Mouse (Mus musculus) c-Kit-positive CD71-positive TER-119-negative erythroid progenitor cells, embryonic 14.5 days (primary cell): ENCODE measurements around the gene Gm9117.
"Not testable (repeated sequence)": the region's sequence is repeated elsewhere in the genome, so short reads cannot be mapped to it uniquely, and the experiment has no call there.

ENCODE experiments used
- DNase-seq: peaks from one replicate; pipeline ENCODE4 v3.0.0-alpha.2; 2013; ENCODE audit warnings: low read depth

Gm9117 gene

GRCm38 (mm10) chr3:93943443-93943842 is at the start of gene Gm9117:
Gm9117 (minus strand) TSS chr3:93943543.
- DNase-seq = not testable (repeated sequence)

- DNase-seq = not testable (repeated sequence)
These were observed 25.6 kb upstream of the Gm9117 start for GRCm38 (mm10) chr3:93968938-93969337.

GRCm38 (mm10) chr3:93961214-93961613 is 17.9 kb upstream of the Gm9117 start, which contains the start of gene Tdpoz5:
Tdpoz5 (minus strand) TSS chr3:93961314.
- DNase-seq = not testable (repeated sequence)

GRCm38 (mm10) chr3:93938386-93938785 is 5.0 kb downstream of the Gm9117 start:
- not testable (repeated sequence) for DNase-seq
